Mouse (Mus musculus) forebrain, embryonic 11.5 days (tissue): ENCODE measurements around the gene Ppp2r1b. TPM values are rescaled to one million over a fixed set of nuclear protein-coding genes. Genes with fewer than 3 reads are reported as not detected.
"Not testable (repeated sequence)": the region's sequence is repeated elsewhere in the genome, so short reads cannot be mapped to it uniquely, and the experiment has no call there.

Experiments
- ATAC-seq: fragments of 200-750 bp; cut with Nextera tagmentation; replicated peaks from 2 replicates; pipeline ENCODE4 v1.8.0; 2017; ENCODE audit warnings: moderate TSS enrichment; ENCODE audit not compliant: low FRiP score
- DNase-seq: peaks from one replicate; pipeline ENCODE4 v3.0.0-alpha.2; 2017; ENCODE audit warnings: low spot score
- H3K27ac ChIP-seq: fragments of 300-500 bp; sonication (generic); 2 replicates; pipeline ENCODE4 v1.5.1; 2014; ENCODE audit warnings: low read depth, low read length
- H3K27me3 ChIP-seq: fragments of 300-500 bp; sonication (generic); 2 replicates; pipeline ENCODE4 v1.6.1; 2014; ENCODE audit warnings: mild to moderate bottlenecking, low read length, mixed read lengths; ENCODE audit not compliant: control insufficient read depth, insufficient read depth
- H3K36me3 ChIP-seq: fragments of 300-500 bp; sonication (generic); 2 replicates; pipeline ENCODE4 v1.6.1; 2014; ENCODE audit warnings: mild to moderate bottlenecking, low read length, moderate library complexity, mixed read lengths; ENCODE audit not compliant: control insufficient read depth, insufficient read depth
- H3K4me1 ChIP-seq: fragments of 300-500 bp; sonication (generic); replicated peaks from 2 replicates; pipeline ENCODE4 v1.6.1; 2014; ENCODE audit warnings: low read length, mixed read lengths; ENCODE audit not compliant: control insufficient read depth, insufficient read depth
- H3K4me2 ChIP-seq: fragments of 300-500 bp; sonication (generic); 2 replicates; pipeline ENCODE4 v1.6.1; 2014; ENCODE audit warnings: low read depth, mild to moderate bottlenecking, low read length, moderate library complexity, mixed read lengths; ENCODE audit not compliant: severe bottlenecking
- H3K4me3 ChIP-seq: fragments of 300-500 bp; sonication (generic); 2 replicates; pipeline ENCODE4 v1.5.1; 2014; ENCODE audit warnings: low read depth, low read length
- H3K9ac ChIP-seq: fragments of 300-500 bp; sonication (generic); 2 replicates; pipeline ENCODE4 v1.6.1; 2014; ENCODE audit warnings: low read length
- H3K9me3 ChIP-seq: fragments of 300-500 bp; sonication (generic); 2 replicates; pipeline ENCODE4 v1.6.1; 2016; ENCODE audit warnings: low read length, mixed read lengths; ENCODE audit not compliant: control insufficient read depth
- WGBS: fragments of 180-500 bp; shearing (Covaris S2); extraction: QIAGEN DNeasy Blood & Tissue Kit; methylation state at CpG from one replicate; pipeline ENCODE4 v1.1.7; 2014; 5-methylcytosine and 5-hydroxymethylcytosine counted together
- polyA plus RNA-seq: library from polyadenylated mRNA; unstranded; fragments of >200 nt; fragmentation: Nextera tagmentation; extraction: Ambion mirVana; gene quantifications from 2 replicates; pipeline ENCODE4 v1.2.1, GENCODE M21; 2014

Gene Ppp2r1b
- polyA plus RNA-seq, 1 experiment from 2014 or later, result 132 TPM

GRCm38 (mm10) chr9:50831514-50831913 is 13.6 kb upstream of the Ppp2r1b start:
- DNase-seq, result no peak
- Histone ChIP-seq H3K9ac (no peak overlapping the region), H3K4me3 (no peak overlapping the region), H3K27ac (no peak overlapping the region), H3K36me3 (no peaks in the 10 kb centered on the region), H3K9me3 (no peaks in the 10 kb centered on the region), H3K4me2 (no peak overlapping the region), H3K4me1 (no peaks in the 10 kb centered on the region), H3K27me3 (no peaks in the 10 kb centered on the region)
- 89% methylated on average over 5 of the region's 5 CpGs for WGBS
- ATAC-seq, result no peak

GRCm38 (mm10) chr9:50832162-50832561 is 12.9 kb upstream of the Ppp2r1b start:
- ATAC-seq, result no peak
- WGBS, result 95% methylated on average over 4 of the region's 4 CpGs
- H3K4me2 ChIP-seq, result no peak overlapping the region

GRCm38 (mm10) chr9:50832582-50832981 is 12.5 kb upstream of the Ppp2r1b start:
- not testable (repeated sequence) for H3K36me3 ChIP-seq, DNase-seq

More at GRCm38 (mm10) chr9:50832162-50832561, 12.9 kb upstream of the Ppp2r1b start:
- Histone ChIP-seq H3K4me3 (no peak overlapping the region), H3K27me3 (no peaks in the 10 kb centered on the region), H3K36me3 (no peaks in the 10 kb centered on the region), H3K9ac (no peak overlapping the region), H3K27ac (no peak overlapping the region), H3K4me1 (no peaks in the 10 kb centered on the region), H3K9me3 (no peaks in the 10 kb centered on the region)
- DNase-seq, result no peak

GRCm38 (mm10) chr9:50833786-50834185 is 11.3 kb upstream of the Ppp2r1b start:
- Histone ChIP-seq H3K4me2 (no peak overlapping the region), H3K27me3 (no peaks in the 10 kb centered on the region), H3K4me3 (no peak overlapping the region), H3K9me3 (no peaks in the 10 kb centered on the region), H3K4me1 (no peaks in the 10 kb centered on the region), H3K9ac (no peak overlapping the region), H3K27ac (no peak overlapping the region), H3K36me3 (no peaks in the 10 kb centered on the region)
- no peak for DNase-seq
- WGBS, result 92% methylated on average over 8 of the region's 8 CpGs
- no peak for ATAC-seq

More at GRCm38 (mm10) chr9:50832582-50832981, 12.5 kb upstream of the Ppp2r1b start:
- not testable (repeated sequence) for H3K4me2 ChIP-seq, H3K4me3 ChIP-seq, H3K4me1 ChIP-seq, ATAC-seq, H3K27me3 ChIP-seq, H3K9me3 ChIP-seq, H3K27ac ChIP-seq, H3K9ac ChIP-seq
- WGBS, result 94% methylated on average over 2 of the region's 2 CpGs

- WGBS, result 90% methylated on average over 10 of the region's 10 CpGs
- Histone ChIP-seq H3K27ac (no peak overlapping the region), H3K4me3 (no peak overlapping the region), H3K9ac (no peak overlapping the region), H3K4me1 (no peaks in the 10 kb centered on the region), H3K27me3 (no peaks in the 10 kb centered on the region), H3K36me3 (no peaks in the 10 kb centered on the region), H3K9me3 (no peaks in the 10 kb centered on the region), H3K4me2 (no peak overlapping the region)
- no peak for DNase-seq
- no peak for ATAC-seq
Observed at GRCm38 (mm10) chr9:50835068-50835705, 9.9 kb upstream of the Ppp2r1b start.

GRCm38 (mm10) chr9:50836097-50836496 is 9.0 kb upstream of the Ppp2r1b start:
- WGBS, result 85% methylated on average over 4 of the region's 4 CpGs
- DNase-seq, result no peak
- Histone ChIP-seq H3K27ac (no peak overlapping the region), H3K36me3 (no peaks in the 10 kb centered on the region), H3K9ac (no peak overlapping the region), H3K9me3 (no peaks in the 10 kb centered on the region), H3K4me3 (no peak overlapping the region), H3K4me1 (no peaks in the 10 kb centered on the region), H3K27me3 (no peaks in the 10 kb centered on the region), H3K4me2 (no peak overlapping the region)
- ATAC-seq, result no peak

GRCm38 (mm10) chr9:50841079-50841789 is 3.9 kb upstream of the Ppp2r1b start:
- Histone ChIP-seq H3K27ac (no peak overlapping the region), H3K4me3 (no peak overlapping the region), H3K4me2 (no peak overlapping the region), H3K27me3 (no peaks in the 10 kb centered on the region), H3K9ac (no peak overlapping the region), H3K36me3 (no peaks in the 10 kb centered on the region), H3K4me1 (no peaks in the 10 kb centered on the region), H3K9me3 (no peaks in the 10 kb centered on the region)
- WGBS, result 91% methylated on average over 13 of the region's 13 CpGs
- ATAC-seq (no peak), DNase-seq (no peak)

- H3K4me3 ChIP-seq, result no peak overlapping the region
- H3K9me3 ChIP-seq, result no peaks in the 10 kb centered on the region
- WGBS, result 78% methylated on average over 9 of the region's 9 CpGs
- H3K36me3 ChIP-seq, result no peaks in the 10 kb centered on the region
- H3K4me1 ChIP-seq, result no peaks in the 10 kb centered on the region
- no peak overlapping the region for H3K4me2 ChIP-seq
- H3K27ac ChIP-seq, result no peak overlapping the region
- no peak overlapping the region for H3K9ac ChIP-seq
- DNase-seq (no peak), ATAC-seq (no peak)
- H3K27me3 ChIP-seq, result no peaks in the 10 kb centered on the region
Observed at GRCm38 (mm10) chr9:50845547-50845946, 446 bp downstream of the Ppp2r1b start.

- H3K4me1 ChIP-seq, result no peaks in the 10 kb centered on the region
- no peak for DNase-seq
- H3K9ac ChIP-seq, result no peak overlapping the region
- 87% methylated on average over 6 of the region's 6 CpGs for WGBS
- no peak for ATAC-seq
- H3K4me3 ChIP-seq, result no peak overlapping the region
- no peak overlapping the region for H3K27ac ChIP-seq
- H3K4me2 ChIP-seq, result no peak overlapping the region
- no peaks in the 10 kb centered on the region for H3K36me3 ChIP-seq
- H3K27me3 ChIP-seq, result no peaks in the 10 kb centered on the region
- no peaks in the 10 kb centered on the region for H3K9me3 ChIP-seq
Observed at GRCm38 (mm10) chr9:50847133-50847532, 2.0 kb downstream of the Ppp2r1b start.
